Mouse (Mus musculus): Measurements from ENCODE around the gene Cables2.

DNA sequence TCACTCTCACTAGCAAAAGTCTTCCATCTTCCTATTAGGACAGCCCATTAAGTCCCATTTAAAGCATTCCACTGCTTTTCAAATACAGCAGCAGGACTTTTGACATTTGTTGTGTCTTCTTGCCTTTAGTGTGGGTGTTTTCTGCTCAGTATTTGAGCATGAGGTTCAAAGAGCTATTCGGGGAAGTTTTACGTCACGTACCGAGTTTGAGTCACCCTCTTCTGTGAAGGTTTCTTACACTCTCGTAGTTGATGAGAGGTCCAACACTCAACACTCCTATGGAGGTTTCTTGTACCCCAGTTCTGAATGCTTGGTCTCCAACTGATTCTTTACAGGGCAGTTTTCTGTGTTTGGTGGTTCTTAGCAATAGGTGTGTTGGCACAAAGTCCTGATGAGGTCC, 25.4 kb downstream of the Cables2 start:
- no peak for TF ChIP-seq CTCF (IDR thresholded peaks at IDR 0.05; ENCODE audit: low read depth)
- no peak for TF ChIP-seq EP300 (IDR thresholded peaks at IDR 0.05; ENCODE audit: low read depth)

All from heart, postnatal 0 days (tissue).